19 mouse cellular contexts compared by ENCODE assay signal in the genomic region with DNA sequence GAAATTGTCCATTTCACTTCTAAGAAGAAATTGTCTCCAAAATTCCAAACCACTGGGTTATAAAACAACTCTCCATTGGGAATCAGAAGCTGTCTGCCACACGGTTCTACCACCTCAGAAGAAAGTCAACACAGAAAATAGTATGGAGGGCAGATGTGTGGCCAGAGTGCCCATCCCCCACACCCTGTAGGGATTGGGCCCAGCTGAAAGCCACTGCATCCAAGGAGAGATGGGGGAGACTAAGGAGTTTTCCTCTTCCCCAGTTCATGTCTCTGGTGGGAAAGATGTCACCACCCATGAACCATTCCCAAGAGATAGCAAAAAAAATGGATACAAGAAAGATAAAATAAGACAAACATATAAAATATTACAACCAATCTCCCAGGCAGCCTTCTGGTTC. TPM values are rescaled to one million over a fixed set of nuclear protein-coding genes. Genes with fewer than 3 reads are reported as not detected.
DNase-seq lines count a peak whose midpoint lies in the region; ATAC-seq and TF ChIP-seq lines count a peak whose summit lies in the region.
"Had no signal": no experiment of that assay in that cellular context is flagged by ENCODE, and none has a peak within 500 bp of the region (broad histone marks: within the 10 kb centered on the region; RNA-seq: fewer than 3 reads in every experiment).

No protein-coding gene starts in this region.

- TF ChIP-seq CTCF in forebrain, postnatal 0 days (IDR thresholded peaks at IDR 0.05; ENCODE audit: low read depth), result no peak
- TF ChIP-seq CTCF in hindbrain, postnatal 0 days (IDR thresholded peaks at IDR 0.05; ENCODE audit: low read depth), result no peak

- H3K9ac ChIP-seq in forebrain, embryonic 13.5 days, result no peak overlapping the region
- H3K9ac ChIP-seq in forebrain, embryonic 16.5 days (replicated peaks; ENCODE audit: low read depth, low read length), result no peak overlapping the region
- H3K9ac ChIP-seq in forebrain, postnatal 0 days, result 0 out of 2 replicates have a peak overlapping the region, but pooled peaks have one; percentile 7
- H3K9ac ChIP-seq in hindbrain, postnatal 0 days (replicated peaks; ENCODE audit: low read length), result no peak overlapping the region
- H3K9ac ChIP-seq in neural tube, embryonic 12.5 days, result no peak overlapping the region
- H3K9ac ChIP-seq in intestine, embryonic 16.5 days (ENCODE audit: low read depth, low read length), result no peak overlapping the region
- H3K9ac ChIP-seq: embryonic facial prominence, embryonic 15.5 days; heart, embryonic 12.5 days had no signal

- peaks cover 56% of the 10 kb centered on the region for H3K27me3 ChIP-seq in forebrain, embryonic 13.5 days
- peaks cover 12% of the 10 kb centered on the region for H3K27me3 ChIP-seq in forebrain, embryonic 16.5 days (replicated peaks; ENCODE audit: control insufficient read depth, insufficient read depth, low read length)
- H3K27me3 ChIP-seq in forebrain, postnatal 0 days (ENCODE audit: insufficient read depth, low read length), result peaks cover 11% of the 10 kb centered on the region
- H3K27me3 ChIP-seq in hindbrain, postnatal 0 days (ENCODE audit: insufficient read depth, low read length), result peaks cover 8% of the 10 kb centered on the region; the same call in 1 of the 2 replicates
- peaks cover 80% of the 10 kb centered on the region for H3K27me3 ChIP-seq in neural tube, embryonic 12.5 days (replicated peaks)
- H3K27me3 ChIP-seq in intestine, embryonic 16.5 days (replicated peaks; ENCODE audit: control insufficient read depth, insufficient read depth, low read length), result peaks cover 43% of the 10 kb centered on the region

- no peak for DNase-seq in forebrain, postnatal 0 days
- no peak for DNase-seq in hindbrain, postnatal 0 days (ENCODE audit: low spot score)
- no peak for DNase-seq in kidney, adult 8-10 months
- DNase-seq: gastrocnemius, postnatal 25 days; kidney, adult 2 months; kidney, postnatal 4 days; liver; lung, adult 2 months; thymus, postnatal 36 days had no signal

- no peaks in the 10 kb centered on the region for H3K9me3 ChIP-seq in forebrain, embryonic 13.5 days (replicated peaks)
- H3K9me3 ChIP-seq in forebrain, embryonic 16.5 days (ENCODE audit: control insufficient read depth, low read length), result no peaks in the 10 kb centered on the region
- H3K9me3 ChIP-seq in forebrain, postnatal 0 days (ENCODE audit: low read length), result no peaks in the 10 kb centered on the region
- H3K9me3 ChIP-seq in hindbrain, postnatal 0 days (ENCODE audit: low read length), result no peaks in the 10 kb centered on the region
- no peaks in the 10 kb centered on the region for H3K9me3 ChIP-seq in neural tube, embryonic 12.5 days
- H3K9me3 ChIP-seq in intestine, embryonic 16.5 days (ENCODE audit: control insufficient read depth, low read length), result no peaks in the 10 kb centered on the region
- H3K9me3 ChIP-seq: embryonic facial prominence, embryonic 15.5 days; heart, embryonic 12.5 days had no signal

- 54% methylated on average over 1 of the region's 1 CpGs for WGBS in forebrain, embryonic 13.5 days
- 80% methylated on average over 1 of the region's 1 CpGs for WGBS in forebrain, embryonic 16.5 days
- 76% methylated on average over 1 of the region's 1 CpGs for WGBS in forebrain, postnatal 0 days
- 63% methylated on average over 1 of the region's 1 CpGs for WGBS in hindbrain, postnatal 0 days
- WGBS in neural tube, embryonic 12.5 days, result 36% methylated on average over 1 of the region's 1 CpGs
- 47% methylated on average over 1 of the region's 1 CpGs for WGBS in intestine, embryonic 16.5 days

- peak overlapping the region; percentile 97 for H3K4me2 ChIP-seq in forebrain, embryonic 13.5 days
- no peak overlapping the region for H3K4me2 ChIP-seq in forebrain, embryonic 16.5 days (ENCODE audit: low read length)
- 0 out of 2 replicates have a peak overlapping the region, but pooled peaks have one; percentile 84 for H3K4me2 ChIP-seq in forebrain, postnatal 0 days (ENCODE audit: low read depth)
- peak overlapping the region; percentile 88 for H3K4me2 ChIP-seq in hindbrain, postnatal 0 days (ENCODE audit: low read depth, low read length)
- H3K4me2 ChIP-seq in neural tube, embryonic 12.5 days (replicated peaks), result peak overlapping the region; percentile 83
- no peak overlapping the region for H3K4me2 ChIP-seq in intestine, embryonic 16.5 days (ENCODE audit: low read depth, low read length)
- H3K4me2 ChIP-seq: embryonic facial prominence, embryonic 15.5 days had no signal

- H3K4me1 ChIP-seq in forebrain, embryonic 13.5 days, result peaks cover 24% of the 10 kb centered on the region
- H3K4me1 ChIP-seq in forebrain, embryonic 16.5 days (replicated peaks; ENCODE audit: control insufficient read depth, insufficient read depth, low read length), result peaks cover 24% of the 10 kb centered on the region
- H3K4me1 ChIP-seq in forebrain, postnatal 0 days (ENCODE audit: insufficient read depth), result peaks cover 14% of the 10 kb centered on the region; the same call in 1 of the 2 replicates
- H3K4me1 ChIP-seq in hindbrain, postnatal 0 days (ENCODE audit: insufficient read depth, low read length), result peaks cover 6% of the 10 kb centered on the region
- peaks cover 14% of the 10 kb centered on the region for H3K4me1 ChIP-seq in neural tube, embryonic 12.5 days
- peaks cover 13% of the 10 kb centered on the region for H3K4me1 ChIP-seq in intestine, embryonic 16.5 days (ENCODE audit: control insufficient read depth, insufficient read depth, low read length)

- no peak overlapping the region for H3K27ac ChIP-seq in forebrain, embryonic 13.5 days
- H3K27ac ChIP-seq in forebrain, embryonic 16.5 days (ENCODE audit: low read length), result no peak overlapping the region
- H3K27ac ChIP-seq in forebrain, postnatal 0 days (ENCODE audit: low read depth, low read length), result no peak overlapping the region
- H3K27ac ChIP-seq in hindbrain, postnatal 0 days, result no peak overlapping the region
- H3K27ac ChIP-seq in neural tube, embryonic 12.5 days, result no peak overlapping the region
- no peak overlapping the region for H3K27ac ChIP-seq in intestine, embryonic 16.5 days (ENCODE audit: low read length)
- H3K27ac ChIP-seq: embryonic facial prominence, embryonic 15.5 days had no signal

- ATAC-seq in forebrain, embryonic 13.5 days, result no peak
- ATAC-seq in forebrain, embryonic 16.5 days, result no peak
- ATAC-seq in forebrain, postnatal 0 days, result no peak
- ATAC-seq in hindbrain, postnatal 0 days, result no peak
- no peak for ATAC-seq in neural tube, embryonic 12.5 days (ENCODE audit: low FRiP score, low read depth)
- ATAC-seq in intestine, embryonic 16.5 days, result no peak

- no peaks in the 10 kb centered on the region for H3K36me3 ChIP-seq in forebrain, embryonic 13.5 days (ENCODE audit: poor library complexity, severe bottlenecking)
- no peaks in the 10 kb centered on the region for H3K36me3 ChIP-seq in forebrain, embryonic 16.5 days (ENCODE audit: control insufficient read depth, insufficient read depth)
- no peaks in the 10 kb centered on the region for H3K36me3 ChIP-seq in forebrain, postnatal 0 days (ENCODE audit: insufficient read depth)
- no peaks in the 10 kb centered on the region for H3K36me3 ChIP-seq in hindbrain, postnatal 0 days (ENCODE audit: insufficient read depth, low read length)
- no peaks in the 10 kb centered on the region for H3K36me3 ChIP-seq in neural tube, embryonic 12.5 days
- no peaks in the 10 kb centered on the region for H3K36me3 ChIP-seq in intestine, embryonic 16.5 days (ENCODE audit: control insufficient read depth, insufficient read depth, low read length)
- H3K36me3 ChIP-seq: embryonic facial prominence, embryonic 15.5 days; heart, embryonic 12.5 days had no signal

- no peak overlapping the region for H3K4me3 ChIP-seq in forebrain, embryonic 13.5 days
- H3K4me3 ChIP-seq in forebrain, embryonic 16.5 days (replicated peaks; ENCODE audit: low read length), result no peak overlapping the region
- H3K4me3 ChIP-seq in forebrain, postnatal 0 days (ENCODE audit: low read depth, low read length), result no peak overlapping the region
- no peak overlapping the region; the same call in 1 of the 2 replicates for H3K4me3 ChIP-seq in hindbrain, postnatal 0 days (ENCODE audit: low read length)
- peak overlapping the region; percentile 59; the same call in 1 of the 2 replicates for H3K4me3 ChIP-seq in neural tube, embryonic 12.5 days
- no peak overlapping the region for H3K4me3 ChIP-seq in intestine, embryonic 16.5 days (ENCODE audit: low read length)
- H3K4me3 ChIP-seq: embryonic facial prominence, embryonic 15.5 days had no signal

RNA-seq across cellular contexts. Expression of gene Tmem163, which starts 4.1 kb away (rescaled TPM):
- 16.0 and 25.7 TPM in 2 replicates for polyA plus RNA-seq in forebrain, embryonic 13.5 days (2015; fragmentation: Nextera tagmentation; extraction: Ambion mirVana)
- 14.4 and 23.1 TPM in 2 replicates for polyA plus RNA-seq in forebrain, embryonic 16.5 days (2015; fragmentation: Nextera tagmentation; extraction: Ambion mirVana)
- 30.7 and 36.7 TPM in 2 replicates for total RNA-seq in forebrain, postnatal 0 days (2014; rRNA removed)
- 25.9 and 37.1 TPM in 2 replicates for polyA plus RNA-seq in forebrain, postnatal 0 days (2015; fragmentation: Nextera tagmentation; extraction: Ambion mirVana)
- total RNA-seq in hindbrain, postnatal 0 days (2014; rRNA removed), result 56.0 and 56.6 TPM in 2 replicates
- 54.5 and 54.9 TPM in 2 replicates for polyA plus RNA-seq in hindbrain, postnatal 0 days (2015; fragmentation: Nextera tagmentation; extraction: Ambion mirVana)
- polyA plus RNA-seq in neural tube, embryonic 12.5 days (2016; fragmentation: Nextera tagmentation; extraction: Ambion mirVana), result 44.2 and 46.8 TPM in 2 replicates
- polyA plus RNA-seq in intestine, embryonic 16.5 days (2015; fragmentation: Nextera tagmentation; extraction: Ambion mirVana), result 0.48 and 0.62 TPM in 2 replicates
- total RNA-seq: gastrocnemius, postnatal 25 days; hematopoietic stem cell, adult 5-6 weeks had no signal

RNA-seq across cellular contexts. Expression of gene Acmsd, which starts 54.0 kb away (rescaled TPM):
- polyA plus RNA-seq in forebrain, embryonic 13.5 days (2015; fragmentation: Nextera tagmentation; extraction: Ambion mirVana), result 0.08 TPM in 1 of 2 replicates, not detected in the other
- polyA plus RNA-seq in forebrain, embryonic 16.5 days (2015; fragmentation: Nextera tagmentation; extraction: Ambion mirVana), result 0.11 TPM in 1 of 2 replicates, not detected in the other
- total RNA-seq in forebrain, postnatal 0 days (2014; rRNA removed), result not detected in 2 replicates
- polyA plus RNA-seq in forebrain, postnatal 0 days (2015; fragmentation: Nextera tagmentation; extraction: Ambion mirVana), result 0.11 TPM in 1 of 2 replicates, not detected in the other
- total RNA-seq in hindbrain, postnatal 0 days (2014; rRNA removed), result not detected in 2 replicates
- polyA plus RNA-seq in hindbrain, postnatal 0 days (2015; fragmentation: Nextera tagmentation; extraction: Ambion mirVana), result not detected in 2 replicates
- polyA plus RNA-seq in neural tube, embryonic 12.5 days (2016; fragmentation: Nextera tagmentation; extraction: Ambion mirVana), result not detected in 2 replicates
- 0.12 and 0.17 TPM in 2 replicates for polyA plus RNA-seq in intestine, embryonic 16.5 days (2015; fragmentation: Nextera tagmentation; extraction: Ambion mirVana)
- total RNA-seq: gastrocnemius, postnatal 25 days; layer of hippocampus, postnatal 25 days; left cerebral cortex, postnatal 25 days had no signal
- polyA plus RNA-seq: C2C12 had no signal

Comparison
In these comparisons a context has a peak if more than half of its experiments do, and no peak if none do; other contexts are left out.
1. H3K4me2 ChIP-seq: peak in forebrain, embryonic 13.5 days (single experiment), forebrain, postnatal 0 days (single experiment), hindbrain, postnatal 0 days (single experiment) and neural tube, embryonic 12.5 days (single experiment); none in forebrain, embryonic 16.5 days (single experiment) and intestine, embryonic 16.5 days (single experiment).